Mouse (Mus musculus): ENCODE measurements around the gene Sept11.

Sept11 gene

DNA sequence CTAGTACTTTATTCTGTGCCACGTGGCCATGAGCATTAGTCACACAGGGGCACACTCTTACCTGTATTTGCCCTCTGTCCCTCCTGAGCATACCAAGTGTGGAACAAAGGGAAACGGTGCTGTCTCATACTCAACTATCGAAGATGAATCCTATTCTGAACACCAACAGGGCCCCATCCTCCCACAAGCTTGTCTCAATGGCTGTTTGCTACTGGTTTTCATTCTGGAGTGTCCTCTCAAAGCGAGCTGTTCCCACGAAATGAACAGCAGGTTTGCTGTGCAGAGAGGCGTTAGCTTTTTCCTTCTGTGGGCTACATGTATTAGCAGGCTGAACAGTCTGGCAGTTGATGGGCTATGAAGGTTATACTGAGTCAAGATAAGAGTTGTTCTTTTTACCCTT, 85.4 kb downstream of the Sept11 start:
- no peak for DNase-seq

GRCm38 (mm10) chr5:93180252-93180651, 87.0 kb downstream of the Sept11 start:
- DNase-seq, result peak in 1 of 2 experiments; percentile 40

DNA sequence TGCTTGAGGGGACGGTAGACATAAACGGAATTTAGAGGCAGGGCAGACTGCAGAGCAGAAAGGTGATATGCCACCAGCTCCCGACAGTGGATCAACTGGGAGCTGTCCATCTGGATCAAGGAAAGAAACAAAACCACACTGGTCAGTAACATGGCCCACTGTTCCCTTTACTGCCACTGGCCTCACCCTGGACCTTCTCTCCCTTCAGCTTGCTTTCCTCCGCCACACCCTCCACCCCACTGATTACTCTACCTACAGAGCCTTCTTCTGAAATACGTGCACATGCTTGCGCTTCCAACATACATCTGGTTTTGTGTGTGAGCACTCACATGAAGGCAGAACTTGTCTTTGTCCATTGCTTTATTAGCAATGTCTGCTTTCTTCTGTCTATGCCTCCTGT, 90.1 kb downstream of the Sept11 start:
- no peak for DNase-seq

- DNase-seq, result no peak
These were observed 91.3 kb downstream of the Sept11 start for GRCm38 (mm10) chr5:93184548-93184947.

DNA sequence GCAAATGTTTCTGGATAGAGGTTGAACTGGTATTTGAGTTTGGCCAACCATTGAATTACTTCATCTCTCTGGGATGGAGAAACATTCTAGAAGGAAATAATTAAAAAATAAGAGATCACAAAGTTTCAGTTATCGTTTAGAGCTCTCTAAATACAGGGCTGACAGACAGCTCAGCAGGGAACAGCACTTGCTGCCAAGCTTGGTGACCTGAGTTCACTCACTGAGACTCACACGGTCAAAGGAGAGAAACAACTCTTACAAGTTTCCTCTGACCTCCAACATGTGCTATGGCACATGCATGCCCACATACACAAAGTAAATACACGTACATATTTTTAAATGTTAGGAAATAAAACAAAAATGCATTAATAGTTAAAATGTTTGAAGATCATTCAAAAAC, 96.4 kb downstream of the Sept11 start:
- peak; percentile 36 to 43 for DNase-seq

DNA sequence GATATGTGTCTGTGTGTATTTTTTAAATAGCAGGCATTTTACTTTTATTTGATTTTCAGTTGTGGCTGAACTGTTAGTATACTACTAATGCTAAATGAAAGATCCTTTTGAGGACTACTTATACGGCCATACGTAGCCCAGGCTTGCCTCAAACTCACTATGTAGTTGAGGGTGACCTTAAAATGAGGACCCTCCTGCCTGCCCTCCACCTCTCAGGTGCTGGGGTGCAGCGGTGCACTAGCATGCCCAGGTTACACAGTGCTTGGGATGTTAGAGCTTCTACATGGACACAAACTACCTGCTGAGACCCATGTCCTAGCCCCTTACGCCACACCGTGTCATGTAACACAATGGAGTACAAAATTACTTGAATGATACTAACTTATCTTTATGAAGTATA, 97.2 kb downstream of the Sept11 start:
- no peak for DNase-seq

- DNase-seq, result no peak
These were observed 105.0 kb downstream of the Sept11 start for GRCm38 (mm10) chr5:93198232-93198631.

DNA sequence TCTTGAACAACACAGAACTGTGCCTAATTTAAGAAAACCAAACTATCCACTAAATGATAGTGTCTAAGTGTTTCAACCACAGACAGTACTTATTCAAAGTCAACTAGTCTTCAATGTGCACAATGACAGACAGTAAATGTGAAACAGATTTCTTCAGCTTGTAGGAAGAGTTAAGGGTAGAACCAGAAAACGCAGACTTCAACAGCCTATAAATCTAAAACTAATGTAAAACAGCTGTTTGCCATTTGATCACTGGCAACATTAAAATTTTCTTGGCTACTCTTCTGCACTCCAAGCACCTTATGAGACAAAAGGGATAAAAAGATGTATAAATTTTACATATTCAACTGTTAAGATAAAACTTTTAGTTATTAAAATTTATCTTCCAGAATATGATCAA, 107.9 kb downstream of the Sept11 start:
- no peak for DNase-seq

GRCm38 (mm10) chr5:93205371-93206108, 112.3 kb downstream of the Sept11 start:
- DNase-seq, result peak; percentile 69 to 70

DNA sequence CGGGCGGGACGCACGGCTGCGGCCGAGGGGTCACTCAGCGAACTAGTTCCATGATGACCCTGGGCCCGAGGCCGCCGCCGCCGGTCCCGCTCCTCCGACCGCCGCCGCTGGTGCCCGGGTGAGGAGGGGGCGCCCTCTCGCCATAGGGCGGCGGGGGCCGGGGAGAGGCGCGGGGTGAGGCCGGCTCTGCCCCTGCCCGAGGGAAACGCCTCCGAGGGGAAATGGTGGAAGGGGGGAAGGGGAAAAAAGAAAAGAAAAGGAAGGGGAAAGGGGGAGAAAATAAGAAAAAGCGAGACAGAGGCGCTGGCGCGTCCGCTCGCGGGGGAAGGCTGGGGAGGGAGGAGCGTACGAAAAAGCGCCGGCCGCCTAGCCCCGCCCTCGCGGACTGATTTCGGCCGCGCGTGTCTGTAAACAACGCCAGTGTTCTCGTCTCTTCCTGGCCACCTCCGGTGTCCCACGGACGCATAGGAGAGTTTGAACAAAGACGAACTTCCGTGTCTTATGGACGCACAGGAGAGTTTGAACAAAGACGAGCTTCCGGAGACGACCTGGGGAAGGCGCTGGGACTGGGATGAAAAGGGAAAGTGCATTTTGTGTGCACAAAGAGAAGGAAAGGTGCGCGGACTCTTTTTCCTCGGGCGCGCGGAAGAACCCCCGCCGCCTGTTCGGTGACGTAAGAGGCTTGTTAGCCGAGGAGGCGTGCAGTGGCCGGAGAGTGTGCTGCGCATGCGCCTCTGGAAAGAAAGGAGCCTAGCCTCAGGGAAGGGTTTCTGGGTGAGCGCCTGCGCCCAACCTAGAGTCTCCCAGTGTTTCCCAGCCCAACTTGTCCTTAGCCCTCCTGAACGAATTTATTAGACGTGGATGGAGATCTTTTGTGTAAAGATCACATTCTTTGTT, 113.1 kb downstream of the Sept11 start, which contains the start of the genes Ccni and 2010109A12Rik:
Gene Ccni, minus strand, starts transcription at position 387 of the 897 bp plus-strand sequence.
Gene 2010109A12Rik, plus strand, starts transcription at position 410 of the 897 bp plus-strand sequence.
- peak; percentile 97 for DNase-seq

DNA sequence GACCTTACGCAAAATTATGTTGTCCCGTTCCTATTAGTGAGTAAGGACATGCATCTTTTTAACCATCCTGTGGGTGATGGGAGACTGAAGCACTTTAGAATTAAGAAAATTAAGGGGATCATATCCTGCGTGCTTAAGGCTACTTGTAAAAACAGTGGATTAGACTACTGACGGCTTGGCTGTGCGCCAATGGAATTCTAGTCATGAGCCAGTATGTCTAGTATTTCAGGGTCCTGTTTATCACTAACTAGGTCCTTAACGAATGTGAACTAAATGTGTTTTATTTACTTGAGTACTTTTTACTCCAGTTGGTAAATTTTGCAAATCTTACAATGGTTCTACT, 113.7 kb downstream of the Sept11 start:
- peak; percentile 73 to 79 for DNase-seq

DNA sequence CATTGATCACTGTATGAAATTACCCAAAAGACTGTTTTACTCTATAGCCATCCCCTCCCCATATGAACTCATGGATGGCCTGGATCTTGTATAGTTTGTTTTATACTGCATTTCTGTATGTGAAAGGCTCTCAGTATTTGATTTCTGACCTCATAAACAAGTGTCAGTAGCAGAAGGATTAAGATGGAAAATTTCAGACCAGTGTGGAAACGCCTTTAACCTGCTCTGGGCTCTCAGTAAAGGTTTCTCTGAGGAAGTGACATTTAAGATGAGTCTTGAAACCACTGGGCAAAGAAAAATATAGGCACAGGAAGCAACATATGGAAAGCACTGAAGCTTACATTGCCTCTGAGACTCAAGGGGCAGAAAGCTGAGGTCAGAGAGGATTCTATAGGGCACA, 114.3 kb downstream of the Sept11 start:
- DNase-seq, result no peak

- DNase-seq, result no peak
These were observed 125.1 kb downstream of the Sept11 start for GRCm38 (mm10) chr5:93218375-93218774.

DNA sequence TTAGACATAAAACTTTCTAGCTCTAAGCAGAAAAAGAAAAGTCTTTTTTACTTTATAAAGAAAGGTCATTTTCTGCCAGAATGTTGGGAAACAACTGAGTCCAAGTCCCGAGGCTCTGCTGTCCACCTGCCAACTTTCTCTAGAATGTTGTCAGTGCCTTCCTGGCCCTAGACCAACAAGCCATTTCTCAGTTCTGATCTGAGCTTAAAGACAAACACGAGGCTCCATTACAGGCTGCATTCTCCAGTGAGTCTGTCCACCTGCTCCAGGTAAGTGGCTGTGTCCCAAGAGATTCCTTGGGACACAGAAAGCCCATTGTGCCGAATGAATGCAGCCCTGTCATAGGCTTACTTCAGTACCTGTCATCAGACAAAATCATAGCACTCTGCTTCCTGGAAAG, 128.4 kb downstream of the Sept11 start:
- peak; percentile 79 to 80 for DNase-seq

GRCm38 (mm10) chr5:93224549-93224948, 131.3 kb downstream of the Sept11 start:
- no peak for DNase-seq
